Mouse (Mus musculus) urinary bladder, postnatal 25 days (tissue): ENCODE measurements around the gene Lamc1.
"Not testable (repeated sequence)": the region's sequence is repeated elsewhere in the genome, so short reads cannot be mapped to it uniquely, and the experiment has no call there.

Experiments used
- DNase-seq: peaks from one replicate; pipeline ENCODE4 v3.0.0; 2022; ENCODE audit warnings: low spot score

Lamc1 gene

DNA sequence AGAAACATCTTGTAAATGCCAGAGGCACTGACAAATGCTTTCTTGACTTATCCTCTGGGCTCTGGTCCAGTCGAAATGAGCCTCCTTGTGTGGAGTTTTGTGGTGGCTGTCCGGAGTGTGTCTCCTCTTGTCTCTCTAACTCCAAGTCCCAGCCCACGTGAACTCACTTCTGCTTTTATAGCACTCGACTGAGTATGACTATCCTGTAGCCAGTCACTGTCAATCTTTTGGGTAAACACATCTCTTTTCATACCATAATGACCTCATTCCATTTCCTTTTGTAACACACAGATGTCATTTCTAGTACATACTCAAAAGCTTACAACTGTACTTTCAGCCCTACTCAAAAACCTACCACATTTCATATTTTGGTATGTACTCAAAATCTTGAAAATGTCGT lies 33.1 kb downstream of the Lamc1 start:
- DNase-seq: not testable (repeated sequence)

DNA sequence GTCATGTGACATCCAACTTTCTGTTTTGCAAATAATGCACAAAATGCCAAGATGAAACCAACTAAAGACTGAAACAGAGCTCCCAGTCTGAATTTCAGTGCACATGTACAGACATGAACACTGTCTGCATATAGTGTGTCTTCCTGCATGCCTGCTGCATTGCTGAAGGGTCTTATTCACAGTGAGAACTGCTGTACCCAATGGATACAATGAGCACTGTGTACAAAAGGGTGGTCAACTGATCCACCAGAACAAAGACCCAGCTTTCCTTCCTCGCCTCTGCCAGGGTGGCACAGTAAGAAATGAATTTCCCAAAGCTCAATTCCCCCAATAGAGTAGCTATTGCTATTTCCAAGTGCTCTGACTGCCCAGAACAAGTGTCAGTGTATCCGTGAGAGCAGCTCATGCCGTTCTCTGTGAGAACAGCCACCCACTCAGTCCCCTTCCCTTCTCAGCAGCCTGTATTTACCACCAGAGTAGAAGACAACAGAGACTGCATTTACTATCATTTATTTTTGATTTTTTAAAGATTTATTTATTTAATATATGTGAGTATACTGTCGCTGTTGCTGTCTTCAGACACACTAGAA lies 34.7 kb downstream of the Lamc1 start:
- DNase-seq: not testable (repeated sequence)

- no peak for DNase-seq
Measured at GRCm38 (mm10) chr1:153296035-153296434, 36.6 kb downstream of the Lamc1 start.

GRCm38 (mm10) chr1:153292892-153293291 lies 39.7 kb downstream of the Lamc1 start:
- DNase-seq: no peak

- DNase-seq: no peak
Measured at GRCm38 (mm10) chr1:153292202-153292601, 40.4 kb downstream of the Lamc1 start.

DNA sequence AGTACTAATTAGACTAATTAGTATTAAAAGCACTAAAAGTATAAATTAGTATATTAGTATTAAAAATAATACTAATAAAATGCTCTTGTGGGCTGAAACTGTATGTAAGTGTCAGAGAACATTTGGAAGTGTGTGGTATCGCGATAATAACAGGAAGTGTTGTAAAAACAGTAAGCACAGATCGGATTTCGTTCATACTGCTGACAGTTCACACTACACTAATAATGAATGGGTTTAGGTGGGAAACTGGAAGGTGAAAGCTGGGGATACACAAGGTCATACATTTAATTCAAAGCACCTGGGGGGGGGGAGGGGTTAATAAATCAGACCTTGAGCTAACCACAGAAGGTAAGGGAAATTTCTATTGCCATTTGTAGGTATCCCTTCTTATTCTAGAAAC lies 41.2 kb downstream of the Lamc1 start:
- no peak for DNase-seq

DNA sequence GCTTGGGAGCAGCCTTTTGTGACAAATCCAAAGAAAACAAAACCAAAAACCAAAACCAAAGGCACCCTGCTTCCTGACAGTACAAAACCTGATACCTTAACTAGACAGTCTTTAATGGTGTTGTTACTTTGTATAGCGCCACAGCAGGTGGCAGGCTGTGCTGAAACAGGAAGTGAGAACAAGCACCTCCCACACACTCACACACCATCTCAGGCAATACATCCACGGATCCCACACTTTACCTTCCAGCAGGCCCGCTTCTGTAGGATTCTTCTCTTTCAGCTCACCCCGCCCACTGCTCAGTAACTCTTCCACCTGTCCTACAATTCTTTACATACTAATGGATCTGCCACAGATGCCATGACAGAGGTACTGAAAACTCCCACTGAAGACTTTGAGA lies 44.6 kb downstream of the Lamc1 start:
- DNase-seq: no peak

DNA sequence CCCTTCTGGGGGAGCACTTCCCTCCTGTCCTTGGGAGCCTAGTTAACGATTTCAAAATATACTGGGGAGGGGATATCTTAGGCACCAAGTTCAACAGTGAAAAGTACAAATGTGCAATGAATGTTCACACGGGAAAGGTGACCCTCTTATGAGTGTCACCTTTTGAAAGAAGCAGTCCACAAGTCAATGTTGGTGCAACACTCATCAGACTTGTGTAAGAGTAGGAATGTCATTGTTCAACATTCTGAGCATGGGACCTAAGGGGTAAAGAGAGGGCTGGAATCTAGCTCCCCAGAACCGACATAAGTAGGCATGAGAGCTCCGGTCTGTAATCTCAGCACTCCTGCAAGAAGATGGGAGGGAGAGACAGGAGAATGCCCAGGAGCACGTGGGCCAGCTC lies 45.1 kb downstream of the Lamc1 start:
- DNase-seq: no peak

GRCm38 (mm10) chr1:153286216-153286615 lies 46.4 kb downstream of the Lamc1 start:
- DNase-seq: no peak

- no peak for DNase-seq
Measured at GRCm38 (mm10) chr1:153285188-153285587, 47.4 kb downstream of the Lamc1 start.

GRCm38 (mm10) chr1:153282342-153282975 lies 50.1 kb downstream of the Lamc1 start:
- DNase-seq: no peak

DNA sequence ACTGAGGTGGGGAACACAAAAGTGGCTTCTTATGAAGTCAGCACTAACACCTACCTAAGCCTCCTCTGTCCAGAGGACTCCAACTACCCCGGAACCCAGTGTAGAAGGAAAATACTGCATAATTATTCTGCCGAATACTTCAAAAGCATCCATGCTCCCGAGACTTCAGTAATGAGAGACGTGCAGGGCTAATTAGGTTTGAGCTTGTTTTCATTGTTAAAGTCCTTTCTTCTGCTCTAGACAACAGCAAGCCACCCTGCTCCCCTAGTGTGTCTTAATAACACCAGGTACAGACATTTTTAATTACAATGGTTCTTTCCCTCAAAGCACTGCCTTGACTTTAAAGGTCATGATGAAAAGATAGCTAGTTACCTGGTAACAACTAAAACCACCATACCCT lies 51.1 kb downstream of the Lamc1 start:
- DNase-seq: no peak

DNA sequence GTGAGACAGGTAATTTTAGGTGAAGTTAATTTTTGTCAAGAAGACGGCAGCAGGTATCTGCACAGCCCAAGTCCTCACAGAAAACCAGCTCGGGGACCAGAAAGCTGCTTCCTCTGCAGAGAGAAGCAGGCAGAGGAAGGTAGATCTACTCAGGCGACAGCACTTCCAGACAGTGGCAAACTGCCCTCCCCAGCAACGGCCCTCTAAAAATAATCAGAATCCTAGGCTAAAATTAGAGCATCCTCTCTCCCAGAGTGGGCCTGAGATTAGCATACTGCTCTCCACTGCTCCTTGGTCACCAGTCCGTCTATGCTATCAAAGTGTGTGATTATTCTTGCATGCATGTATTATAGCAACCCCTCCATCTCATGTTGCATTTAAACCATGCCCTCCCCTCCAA lies 52.2 kb downstream of the Lamc1 start:
- DNase-seq: no peak

DNA sequence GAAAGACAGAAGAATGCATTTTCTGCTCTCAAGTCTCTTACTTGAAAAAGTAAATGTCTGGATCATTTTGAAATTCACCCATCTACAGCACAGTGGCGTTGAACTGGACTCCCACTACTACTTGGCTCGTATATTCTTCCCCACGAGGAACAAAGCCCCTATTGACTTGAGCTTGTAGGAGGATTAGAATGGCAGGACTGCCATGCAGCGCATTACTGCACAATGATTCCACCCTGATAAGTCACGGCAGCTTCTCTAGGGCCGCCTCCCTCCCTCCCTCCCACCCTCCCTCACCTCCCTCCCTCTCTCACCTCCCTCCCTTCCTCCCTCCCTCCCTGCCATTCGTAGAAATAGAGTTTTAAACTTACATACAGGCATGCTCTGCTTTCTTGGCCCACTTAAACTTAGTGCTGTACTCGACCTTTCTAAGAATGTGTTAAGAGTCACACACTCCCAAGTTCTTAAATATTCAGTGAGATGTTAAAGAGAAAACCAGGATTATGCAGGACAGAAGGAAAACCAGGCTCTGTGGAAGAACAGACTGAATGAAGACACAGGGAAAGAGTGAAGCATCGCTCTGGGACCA lies 54.5 kb downstream of the Lamc1 start:
- no peak for DNase-seq

DNA sequence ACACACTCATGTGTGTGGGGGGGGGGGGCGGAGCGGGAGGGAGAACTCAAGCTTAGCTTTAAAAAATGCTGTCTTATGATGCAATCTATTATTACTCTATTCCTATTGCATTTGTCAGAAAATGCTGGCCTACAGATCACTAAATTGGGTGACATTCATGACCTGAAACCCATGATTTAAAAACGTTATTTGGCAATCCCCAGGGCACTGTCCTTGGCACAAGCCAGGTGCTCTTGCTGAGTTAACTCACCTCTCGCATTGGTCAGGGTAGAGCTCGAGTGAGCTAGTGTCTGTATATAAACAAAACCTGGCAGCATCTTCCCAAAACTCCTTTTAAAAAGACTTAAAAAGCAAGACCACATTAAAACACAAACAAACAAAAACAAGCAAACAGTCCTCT lies 57.1 kb downstream of the Lamc1 start:
- no peak for DNase-seq

DNA sequence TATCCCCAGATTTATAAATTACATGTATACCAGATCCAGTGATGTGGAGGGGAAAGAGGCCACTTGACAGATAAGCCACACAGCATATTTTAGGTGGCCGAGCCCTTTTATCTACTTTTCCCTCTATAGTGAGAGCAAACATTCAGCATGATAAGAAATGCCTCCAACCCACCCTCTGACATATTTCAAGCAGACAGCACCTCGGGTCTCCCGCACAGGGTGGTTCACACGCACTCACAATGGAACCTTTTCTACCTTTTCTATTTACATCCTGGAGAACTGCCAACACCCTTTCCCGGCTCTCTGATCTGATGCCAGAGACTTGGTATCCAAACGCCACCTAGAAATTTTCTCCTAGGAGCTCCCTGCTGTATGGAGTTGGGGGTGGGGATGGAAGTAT lies 58.0 kb downstream of the Lamc1 start:
- no peak for DNase-seq

DNA sequence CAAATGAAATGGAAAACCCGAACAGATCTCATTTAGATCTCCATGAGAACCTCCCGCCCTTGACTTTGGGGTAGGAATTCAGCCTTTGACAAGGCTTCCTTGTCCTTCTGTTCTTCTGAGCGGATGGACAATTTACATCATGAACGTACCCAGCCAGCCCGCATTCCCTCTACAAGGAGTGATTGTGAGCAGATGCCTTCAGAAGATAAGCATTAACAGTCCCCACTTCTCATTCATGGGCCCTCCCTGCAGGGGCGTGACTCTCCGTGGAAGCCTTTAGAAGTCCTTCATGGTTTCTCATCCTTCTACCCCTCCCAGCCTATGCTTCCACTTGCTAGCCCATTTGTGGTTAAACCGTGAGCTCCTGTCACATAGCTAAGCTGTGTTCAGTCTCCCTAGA lies 58.9 kb downstream of the Lamc1 start:
- DNase-seq: no peak

DNA sequence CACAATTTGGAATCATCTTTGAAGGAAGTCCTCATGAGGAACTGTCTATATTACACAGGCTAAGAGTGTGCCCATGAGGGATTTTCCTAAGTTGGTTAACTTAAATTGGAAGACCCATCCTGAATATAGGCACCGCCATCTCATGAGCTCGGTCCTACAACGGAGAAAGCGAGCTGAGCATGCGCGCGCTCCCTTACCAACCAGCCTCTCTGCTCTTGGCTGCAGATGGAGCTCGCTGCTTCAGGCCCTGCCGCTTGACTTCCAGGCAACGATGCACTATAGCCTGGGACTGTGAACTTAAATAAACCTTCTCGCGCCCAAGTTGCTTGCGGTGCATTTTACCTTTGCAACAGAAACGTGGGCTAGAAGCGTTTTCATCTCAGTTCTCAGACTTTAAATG lies 61.8 kb downstream of the Lamc1 start:
- no peak for DNase-seq

DNA sequence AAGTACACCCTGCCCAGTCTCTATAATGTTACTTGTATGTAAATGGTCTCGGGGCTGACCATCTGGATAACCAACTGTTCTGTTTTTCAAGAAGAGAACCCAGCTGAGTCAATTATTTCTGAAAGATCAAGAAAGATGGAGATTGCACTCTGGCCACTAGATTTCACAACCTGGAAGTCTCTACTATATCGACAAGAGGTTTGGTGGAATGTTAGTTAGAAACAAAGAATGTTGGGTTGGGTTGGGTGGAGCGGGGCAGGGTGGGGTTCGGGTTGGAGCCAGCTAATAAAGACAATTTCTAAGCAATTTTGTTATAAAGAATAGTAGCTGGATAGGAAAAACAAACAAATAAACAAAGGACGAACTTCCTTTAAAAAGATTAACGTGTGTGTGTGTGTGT lies 62.9 kb downstream of the Lamc1 start:
- no peak for DNase-seq

DNA sequence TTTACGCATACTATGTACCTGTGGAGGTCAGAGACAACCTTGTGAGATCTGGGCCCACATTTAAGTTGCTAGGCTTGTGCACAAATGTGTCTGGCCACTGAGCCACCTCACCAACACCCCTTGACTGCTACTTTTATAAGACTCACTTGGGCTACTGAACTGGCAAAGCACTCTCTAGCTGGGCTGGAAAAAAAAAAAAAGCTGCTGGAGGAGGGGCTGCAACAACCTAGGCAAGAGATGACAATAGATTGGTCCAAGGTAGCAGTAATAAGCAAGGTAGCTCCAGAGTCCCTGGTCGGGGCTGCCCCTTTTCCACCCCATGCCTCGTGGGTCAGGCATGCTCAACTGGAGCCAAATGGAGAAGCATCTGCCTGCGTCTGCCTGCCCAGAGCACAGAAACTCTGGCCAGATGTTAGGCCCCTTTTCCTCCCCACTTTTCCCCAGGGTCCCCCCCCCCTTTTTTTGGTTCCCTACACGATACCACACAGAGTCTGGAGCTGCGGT lies 63.7 kb downstream of the Lamc1 start:
- DNase-seq: no peak

- no peak for DNase-seq
Measured at GRCm38 (mm10) chr1:153268306-153268705, 64.3 kb downstream of the Lamc1 start.

DNA sequence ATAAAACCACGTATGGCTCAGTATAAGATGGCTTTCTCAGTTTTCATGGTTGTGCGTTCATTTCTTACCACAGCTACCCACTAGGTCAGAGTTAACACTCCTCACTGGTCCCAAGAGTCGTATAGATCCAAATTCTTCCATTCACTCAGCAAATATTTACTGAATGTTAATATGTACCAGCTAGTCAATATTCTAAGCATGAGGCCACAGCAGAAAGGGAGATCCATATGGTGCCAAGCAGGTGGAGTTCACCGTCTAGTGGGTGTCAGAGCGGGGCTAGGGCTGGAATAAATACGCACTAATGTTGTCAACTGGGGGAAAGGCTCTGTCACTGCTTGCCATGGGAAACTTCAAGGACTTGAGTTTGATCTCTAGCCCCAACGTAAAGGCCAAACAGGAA lies 64.9 kb downstream of the Lamc1 start:
- DNase-seq: no peak

DNA sequence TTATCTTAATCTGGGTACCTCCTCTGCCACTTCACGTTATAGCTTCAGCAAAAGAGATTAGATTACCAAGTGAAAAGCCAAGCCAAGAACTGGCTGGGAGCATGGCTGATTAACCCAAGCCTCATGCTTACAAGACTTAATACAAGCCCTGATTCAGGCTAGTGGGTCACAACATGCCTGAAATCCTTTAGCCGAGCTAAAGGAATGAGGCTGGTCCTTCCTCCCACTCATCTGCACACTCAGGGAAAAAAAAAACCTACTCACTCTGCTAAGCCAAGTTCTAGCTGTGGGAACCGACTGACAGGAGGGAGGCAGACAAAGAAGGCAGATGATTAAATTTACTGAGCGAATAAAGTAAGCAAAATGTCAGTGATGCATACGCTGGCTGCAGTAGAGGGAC lies 65.7 kb downstream of the Lamc1 start:
- DNase-seq: no peak

- DNase-seq: no peak
Measured at GRCm38 (mm10) chr1:153265579-153265978, 67.0 kb downstream of the Lamc1 start.
